Mouse (Mus musculus): ENCODE measurements around the gene 4930518I15Rik.

- TF ChIP-seq POLR2A (IDR thresholded peaks at IDR 0.05; ENCODE audit: low read depth, low read length), result no peak
- no peak for TF ChIP-seq CHD2 (IDR thresholded peaks at IDR 0.05; ENCODE audit: low read length)
- TF ChIP-seq MYC (IDR thresholded peaks at IDR 0.05; ENCODE audit: low read depth, low read length), result no peak
- no peak for TF ChIP-seq MEF2A (IDR thresholded peaks at IDR 0.05; ENCODE audit: borderline replicate concordance, low read depth, low read length)
- TF ChIP-seq EP300 (IDR thresholded peaks at IDR 0.05; ENCODE audit: low read length), result no peak
These were observed 7.2 kb downstream of the 4930518I15Rik start for GRCm38 (mm10) chr2:156850505-156850904.

Measured in CH12.LX (cell line).